Mouse (Mus musculus): ENCODE measurements around the gene Eri2.

Gene Eri2

GRCm38 (mm10) chr7:119793586-119794250 is at the start of gene Eri2, which contains the start of gene Rexo5:
Eri2 (minus strand) TSS chr7:119794058.
Rexo5 (plus strand) TSS chr7:119794006.
- DNase-seq (ENCODE audit: low read depth, low spot score), result peak; percentile 64

GRCm38 (mm10) chr7:119841820-119842449 is 48.1 kb upstream of the Eri2 start:
- DNase-seq (ENCODE audit: low read depth, low spot score), result no peak

GRCm38 (mm10) chr7:119835996-119836777 is 42.3 kb upstream of the Eri2 start:
- DNase-seq (ENCODE audit: low read depth, low spot score), result no peak

- DNase-seq (ENCODE audit: low read depth, low spot score), result no peak
These were observed 41.5 kb upstream of the Eri2 start for GRCm38 (mm10) chr7:119835371-119835770.

GRCm38 (mm10) chr7:119808723-119809122 is 14.9 kb upstream of the Eri2 start:
- DNase-seq (ENCODE audit: low read depth, low spot score), result no peak

- no peak for DNase-seq (ENCODE audit: low read depth, low spot score)
These were observed 13.5 kb upstream of the Eri2 start for GRCm38 (mm10) chr7:119807396-119807795.

- DNase-seq (ENCODE audit: low read depth, low spot score), result no peak
These were observed 7.1 kb upstream of the Eri2 start for GRCm38 (mm10) chr7:119800991-119801390.

GRCm38 (mm10) chr7:119800488-119800887 is 6.6 kb upstream of the Eri2 start:
- DNase-seq (ENCODE audit: low read depth, low spot score), result no peak

- DNase-seq (ENCODE audit: low read depth, low spot score), result no peak
These were observed 1.5 kb upstream of the Eri2 start for GRCm38 (mm10) chr7:119795311-119795710.

GRCm38 (mm10) chr7:119794251-119794638 is 387 bp upstream of the Eri2 start:
- DNase-seq (ENCODE audit: low read depth, low spot score), result no peak

GRCm38 (mm10) chr7:119789024-119789423 is 4.8 kb downstream of the Eri2 start:
- DNase-seq (ENCODE audit: low read depth, low spot score), result no peak

GRCm38 (mm10) chr7:119784908-119785307 is 8.9 kb downstream of the Eri2 start:
- DNase-seq (ENCODE audit: low read depth, low spot score), result no peak

GRCm38 (mm10) chr7:119783453-119783852 is 10.4 kb downstream of the Eri2 start:
- no peak for DNase-seq (ENCODE audit: low read depth, low spot score)

GRCm38 (mm10) chr7:119769895-119770294 is 24.0 kb downstream of the Eri2 start:
- DNase-seq (ENCODE audit: low read depth, low spot score), result no peak

- DNase-seq (ENCODE audit: low read depth, low spot score), result no peak
These were observed 26.9 kb downstream of the Eri2 start for GRCm38 (mm10) chr7:119766996-119767395.

GRCm38 (mm10) chr7:119764377-119764776 is 29.5 kb downstream of the Eri2 start:
- no peak for DNase-seq (ENCODE audit: low read depth, low spot score)

GRCm38 (mm10) chr7:119762166-119762697 is 31.6 kb downstream of the Eri2 start:
- no peak for DNase-seq (ENCODE audit: low read depth, low spot score)

GRCm38 (mm10) chr7:119760527-119760951 is 33.3 kb downstream of the Eri2 start, which contains the start of gene Acsm3:
Acsm3 (plus strand) TSS chr7:119760923.
- DNase-seq (ENCODE audit: low read depth, low spot score), result no peak

GRCm38 (mm10) chr7:119753696-119754095 is 40.2 kb downstream of the Eri2 start:
- DNase-seq (ENCODE audit: low read depth, low spot score), result no peak

GRCm38 (mm10) chr7:119749942-119750341 is 43.9 kb downstream of the Eri2 start:
- DNase-seq (ENCODE audit: low read depth, low spot score), result no peak

- no peak for DNase-seq (ENCODE audit: low read depth, low spot score)
These were observed 45.1 kb downstream of the Eri2 start for GRCm38 (mm10) chr7:119748761-119749160.

GRCm38 (mm10) chr7:119745869-119746268 is 48.0 kb downstream of the Eri2 start:
- no peak for DNase-seq (ENCODE audit: low read depth, low spot score)

Measured in c-Kit-negative CD71-positive TER-119-positive erythroid progenitor cells, embryonic 14.5 days (primary cell).